In genomic region chr11:108910903-108911302, GRCm38 (mm10) we compare ENCODE assay signal across 8 mouse cellular contexts. TPM values are rescaled to one million over a fixed set of nuclear protein-coding genes. Genes with fewer than 3 reads are reported as not detected.
A peak's percentile ranks its signal among the peaks of the same experiment; 100 is the strongest.
DNase-seq lines count a peak whose midpoint lies in the region; ATAC-seq and TF ChIP-seq lines count a peak whose summit lies in the region.

No protein-coding gene starts in this region.

- H3K4me3 ChIP-seq in heart, embryonic 12.5 days, result peak overlapping the region; percentile 33; the same call in 1 of the 2 replicates
- no peak overlapping the region for H3K4me3 ChIP-seq in ES-E14 (ENCODE audit: insufficient read depth in 1 of 2, low read depth in 1 of 2, low read length in 2 of 2, poor library complexity in 1 of 2, severe bottlenecking in 1 of 2)

- H3K4me2 ChIP-seq in heart, embryonic 12.5 days, result peak overlapping the region; percentile 75

- H3K4me1 ChIP-seq in heart, embryonic 12.5 days (replicated peaks), result peaks cover 24% of the 10 kb centered on the region
- H3K4me1 ChIP-seq in ES-E14 (ENCODE audit: control insufficient read depth in 2 of 2, insufficient read depth in 2 of 2, low read length in 2 of 2, poor library complexity in 1 of 2), result peaks cover 0 to 32% of the 10 kb centered on the region in 2 experiments; a peak in 3 of 4 replicates

- H3K9me3 ChIP-seq in heart, embryonic 12.5 days (replicated peaks), result peaks cover 7% of the 10 kb centered on the region; the same call in 1 of the 2 replicates
- no peaks in the 10 kb centered on the region for H3K9me3 ChIP-seq in ES-E14 (ENCODE audit: control insufficient read depth, insufficient read depth, low read depth, low read length)

- no peaks in the 10 kb centered on the region for H3K36me3 ChIP-seq in heart, embryonic 12.5 days
- no peaks in the 10 kb centered on the region for H3K36me3 ChIP-seq in ES-E14 (ENCODE audit: control insufficient read depth, insufficient read depth, low read length, poor library complexity, severe bottlenecking)

- 18% methylated on average over 7 of the region's 7 CpGs for WGBS in heart, embryonic 12.5 days

- DNase-seq in heart, postnatal 14 days, result no peak
- DNase-seq in ES-E14 (ENCODE audit: low read depth, low spot score) (no peak), liver (peak; percentile 50)
- peak; percentile 10 to 55 for DNase-seq in spleen, postnatal 10 days (ENCODE audit: low spot score in 2 of 2)
- DNase-seq in ovary, postnatal 36 days (ENCODE audit: low spot score), result no peak
- DNase-seq in neural tube, embryonic 10.5 days (ENCODE audit: extremely low spot score, low spot score), result no peak
- no peak for DNase-seq in gastrocnemius, postnatal 4 days (ENCODE audit: low spot score in 2 of 2)

- H3K27ac ChIP-seq in heart, embryonic 12.5 days (ENCODE audit: poor library complexity, severe bottlenecking), result no peak overlapping the region
- no peak overlapping the region; the same call in 1 of the 2 replicates for H3K27ac ChIP-seq in ES-E14 (ENCODE audit: insufficient read depth, low read depth, low read length, poor library complexity, severe bottlenecking)

- intact Hi-C loops in heart, postnatal 14 days (cut with DNase I), result no loop called here

- H3K9ac ChIP-seq in heart, embryonic 12.5 days, result no peak overlapping the region
- H3K9ac ChIP-seq in ES-E14 (ENCODE audit: insufficient read depth, low read depth, low read length, poor library complexity, severe bottlenecking), result no peak overlapping the region

- in situ Hi-C loops in ES-E14 (cut with MboI; ENCODE audit: low sequenced_read_pairs in 2 of 2, unreplicated experiment in 2 of 2), result no loop called here

- peaks cover 25% of the 10 kb centered on the region for H3K27me3 ChIP-seq in heart, embryonic 12.5 days (replicated peaks)

- peak; percentile 36; the same call in 1 of the 2 replicates for ATAC-seq in heart, embryonic 12.5 days (ENCODE audit: insufficient number of reproducible peaks, low FRiP score)

TF ChIP-seq in ES-E14, 5 proteins besides CTCF, POLR2A, EP300 and RAD21:
- TF ChIP-seq MAFK (IDR thresholded peaks at IDR 0.05; ENCODE audit: insufficient read depth, low read depth, low read length) (peak; percentile 83), CHD2 (IDR thresholded peaks at IDR 0.05; ENCODE audit: low read depth, low read length) (no peak), ZC3H11A (IDR thresholded peaks at IDR 0.05; ENCODE audit: borderline replicate concordance, low read depth, low read length) (no peak), HCFC1 (IDR thresholded peaks at IDR 0.05; ENCODE audit: borderline replicate concordance, insufficient read depth, low read length) (no peak), ZNF384 (IDR thresholded peaks at IDR 0.05; ENCODE audit: low read depth, low read length) (no peak)

RNA-seq across cellular contexts. Expression of gene Axin2, which starts 9.2 kb away (rescaled TPM):
- 2.1 and 2.4 TPM in 2 replicates for polyA plus RNA-seq in heart, embryonic 12.5 days (2016; fragmentation: Nextera tagmentation; extraction: Ambion mirVana)
- 1 to 10 TPM; 5.3 to 5.7 TPM for total RNA-seq in heart, postnatal 14 days (2021)
- 7.7 and 12.3 TPM in 2 replicates for total RNA-seq in ES-E14 (2012; rRNA removed)
- total RNA-seq in gastrocnemius, postnatal 4 days (2021), result 10 to 100 TPM; 24.5 to 26.8 TPM

Comparison
In these comparisons a context has a peak if more than half of its experiments do, and no peak if none do; other contexts are left out.
1. DNase-seq: peak in liver (single experiment) and spleen, postnatal 10 days (2 of 2); none in heart, postnatal 14 days (0 of 2), ES-E14 (single experiment), ovary, postnatal 36 days (single experiment), neural tube, embryonic 10.5 days (single experiment) and gastrocnemius, postnatal 4 days (0 of 2).